Mouse (Mus musculus) adrenal gland, adult 2 months (tissue): ENCODE measurements at regions not wholly inside any gene's neighbourhood (a gene's known extent, or its start where the extent isn't known, plus 50 kb on each side); places are given as distances from the start of the nearest gene placed in this dataset.
"Not testable (repeated sequence)": the region's sequence is repeated elsewhere in the genome, so short reads cannot be mapped to it uniquely, and the experiment has no call there.

ENCODE experiments used
- DNase-seq: peaks from one replicate; pipeline ENCODE4 v3.0.0; 2021

DNA sequence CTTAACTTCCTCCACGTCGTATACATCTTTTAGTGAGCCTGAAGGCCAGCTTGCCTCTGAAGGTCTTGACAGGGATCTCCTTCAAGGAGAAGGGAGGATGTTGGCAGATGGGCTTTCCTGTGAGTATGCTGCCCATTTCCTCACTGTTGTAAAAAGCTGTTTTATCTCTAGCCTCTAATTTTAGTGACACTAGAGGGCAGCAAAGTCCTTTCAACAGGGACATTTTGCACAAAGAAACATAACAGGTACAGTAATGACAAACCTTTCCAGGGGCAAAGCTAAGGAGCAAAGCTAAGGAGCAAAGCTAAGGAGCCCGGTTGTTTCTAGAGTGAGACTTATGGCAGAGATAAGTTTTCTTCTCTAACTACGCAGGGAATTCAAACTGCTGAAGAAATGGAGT lies 59.0 kb upstream of the Kbtbd8 start:
- peak; percentile 7 for DNase-seq

DNA sequence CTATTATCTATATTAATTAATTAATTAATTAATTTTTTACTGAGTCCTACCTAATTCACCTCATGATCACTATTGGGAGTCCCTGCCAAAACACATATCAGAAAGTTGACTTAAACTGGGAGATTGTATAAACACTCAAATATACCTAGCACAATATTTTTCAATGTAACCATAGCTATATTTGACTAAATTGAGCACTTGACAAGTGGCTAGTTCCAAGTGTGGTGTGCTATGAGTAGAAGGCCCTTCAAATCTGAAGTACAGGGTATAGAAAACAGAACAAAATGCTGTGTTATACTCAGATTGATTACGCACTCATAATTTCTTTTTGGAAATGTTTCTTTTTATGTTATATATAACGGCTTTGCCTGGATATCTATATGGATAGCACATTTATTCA lies 60.8 kb upstream of the Kbtbd8 start:
- no peak for DNase-seq

DNA sequence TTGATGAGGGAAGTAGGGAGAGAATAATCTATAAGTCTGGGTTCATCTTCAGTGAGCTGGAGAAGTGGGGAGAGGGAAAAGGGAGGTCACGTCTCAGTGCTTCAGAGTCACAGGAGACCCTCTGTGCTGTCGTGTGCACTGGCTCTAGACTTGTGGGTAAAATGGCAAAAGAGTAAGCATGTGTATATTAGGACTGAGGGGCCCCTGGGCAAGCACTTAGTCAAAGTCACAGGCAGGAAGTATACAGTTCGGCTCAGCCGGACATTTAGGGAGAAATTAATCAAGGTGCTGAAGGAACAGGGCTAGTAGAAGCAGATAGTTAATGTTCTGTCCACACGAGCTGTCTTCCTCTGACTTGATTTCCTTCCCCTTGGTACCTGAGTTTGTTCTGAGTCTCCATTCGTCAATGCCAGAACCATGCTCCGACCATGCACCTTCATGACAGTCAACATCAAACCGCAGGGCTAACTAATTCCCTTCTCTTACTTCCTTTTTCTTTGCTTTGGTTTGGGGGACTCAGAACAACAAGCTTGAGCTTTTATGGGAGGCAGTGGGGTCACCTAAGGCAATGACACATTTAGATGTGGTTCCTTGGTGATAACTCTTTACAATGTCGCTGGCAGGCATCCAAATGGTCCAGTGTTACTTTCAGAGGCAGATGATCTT lies 63.2 kb upstream of the Kbtbd8 start:
- DNase-seq, result no peak

DNA sequence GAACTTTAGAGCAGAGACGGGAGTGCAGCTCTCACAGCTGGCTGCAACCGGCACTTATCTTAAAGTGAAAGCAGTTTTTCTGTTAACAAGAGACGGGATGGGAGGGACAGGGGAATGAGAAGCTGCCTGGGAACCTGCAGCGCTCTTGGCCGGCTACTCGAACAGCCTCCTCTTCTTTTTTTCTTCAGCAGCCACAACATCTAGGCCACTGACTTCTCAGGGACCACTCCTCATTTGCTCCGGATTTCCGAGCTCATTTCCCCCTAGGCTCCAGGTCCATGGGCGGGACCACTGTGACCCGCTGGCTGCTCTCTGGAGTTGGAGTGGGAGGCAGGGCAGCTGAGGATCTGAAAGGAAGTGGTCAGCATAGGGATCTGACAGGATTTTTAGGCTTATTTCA lies 75.7 kb upstream of the Kbtbd8 start:
- DNase-seq, result not testable (repeated sequence)

DNA sequence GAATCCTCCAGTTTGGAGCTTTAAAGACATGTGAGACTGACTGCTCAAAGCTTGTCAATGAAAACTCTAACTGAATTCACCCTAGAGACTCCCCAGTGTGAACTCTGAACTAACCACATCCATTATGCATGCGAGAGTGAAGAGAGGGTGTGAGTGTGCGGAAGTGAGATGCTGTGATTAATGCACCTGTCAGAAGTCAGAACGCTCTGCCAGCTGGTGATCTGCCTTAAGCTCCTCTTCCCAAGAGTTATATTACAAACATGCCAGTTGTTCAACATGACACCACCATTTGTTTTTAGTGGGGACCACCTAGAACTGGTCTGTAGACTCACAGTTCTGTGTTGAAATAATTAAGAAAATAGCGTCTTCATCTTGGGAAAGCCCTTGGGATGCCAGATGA lies 92.8 kb upstream of the Kbtbd8 start:
- no peak for DNase-seq

- DNase-seq, result no peak
Observed at GRCm38 (mm10) chr6:95021724-95022123, 95.3 kb upstream of the Kbtbd8 start.

DNA sequence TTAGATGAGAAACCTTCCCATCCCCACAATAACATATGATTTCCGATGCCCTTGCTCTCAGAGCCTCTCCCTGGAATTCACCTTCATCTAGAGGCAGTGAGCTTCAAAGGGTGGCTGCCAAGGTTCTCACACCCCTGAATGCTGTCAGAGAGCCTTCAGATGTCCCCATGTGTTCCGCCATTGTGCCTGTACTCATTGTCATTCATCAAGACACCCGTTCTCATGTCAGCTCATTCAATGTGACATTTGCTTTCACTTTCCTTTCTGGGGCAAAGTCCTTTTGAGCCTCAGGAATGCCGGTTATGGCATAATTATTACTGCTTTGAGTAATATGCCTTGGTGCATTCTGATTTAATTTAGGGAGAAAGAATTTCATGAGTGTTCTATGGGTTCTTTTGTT lies 99.1 kb upstream of the Kbtbd8 start:
- peak; percentile 9 for DNase-seq

DNA sequence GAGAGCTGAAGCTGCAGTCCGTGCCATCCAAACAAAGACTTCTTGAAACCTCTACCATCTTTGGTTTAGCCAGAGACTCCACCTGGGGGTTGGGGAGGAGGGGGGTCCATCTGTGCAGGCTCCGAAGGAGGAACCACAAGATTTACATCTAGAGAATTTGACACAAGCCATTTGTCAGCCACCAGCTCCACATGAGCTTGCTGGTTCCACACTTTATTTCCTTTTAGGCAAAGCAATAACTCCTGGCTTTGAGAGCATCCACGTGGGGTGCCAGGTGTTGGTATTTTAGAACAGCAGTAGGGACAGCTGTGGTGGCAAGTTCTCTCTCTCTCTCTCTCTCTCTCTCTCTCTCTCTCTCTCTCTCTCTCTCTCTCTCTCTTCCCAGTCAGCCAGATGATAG lies 99.6 kb upstream of the Kbtbd8 start:
- DNase-seq, result no peak

- no peak for DNase-seq
Observed at GRCm38 (mm10) chr6:95013096-95013495, 103.9 kb upstream of the Kbtbd8 start.

GRCm38 (mm10) chr6:95006485-95006884 lies 110.6 kb upstream of the Kbtbd8 start:
- no peak for DNase-seq

GRCm38 (mm10) chr6:95003716-95004115 lies 113.3 kb upstream of the Kbtbd8 start:
- peak; percentile 9 for DNase-seq

DNA sequence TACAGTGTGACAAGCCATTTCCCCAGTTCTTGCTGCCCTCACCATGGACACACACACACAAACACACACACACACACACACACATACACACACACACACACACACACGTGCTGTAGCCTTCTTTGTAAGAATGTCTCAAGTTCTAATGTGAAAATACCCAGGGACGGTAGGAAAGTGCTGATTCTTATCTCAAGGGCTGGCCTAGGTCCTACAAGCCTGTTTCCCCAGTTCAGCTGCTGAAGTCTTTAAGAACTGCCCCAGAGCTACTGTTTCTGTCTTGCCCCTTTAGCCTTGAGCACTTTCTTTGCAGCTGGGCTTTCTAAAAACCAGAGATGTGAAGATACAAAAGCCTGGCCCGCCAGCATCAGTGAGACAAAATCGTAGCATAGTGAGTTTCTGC lies 117.5 kb upstream of the Kbtbd8 start:
- DNase-seq, result peak; percentile 7

- DNase-seq, result peak; percentile 73
Observed at GRCm38 (mm10) chr6:94999002-94999401, 118.0 kb upstream of the Kbtbd8 start.

GRCm38 (mm10) chr6:94998371-94998770 lies 118.7 kb upstream of the Kbtbd8 start:
- no peak for DNase-seq

DNA sequence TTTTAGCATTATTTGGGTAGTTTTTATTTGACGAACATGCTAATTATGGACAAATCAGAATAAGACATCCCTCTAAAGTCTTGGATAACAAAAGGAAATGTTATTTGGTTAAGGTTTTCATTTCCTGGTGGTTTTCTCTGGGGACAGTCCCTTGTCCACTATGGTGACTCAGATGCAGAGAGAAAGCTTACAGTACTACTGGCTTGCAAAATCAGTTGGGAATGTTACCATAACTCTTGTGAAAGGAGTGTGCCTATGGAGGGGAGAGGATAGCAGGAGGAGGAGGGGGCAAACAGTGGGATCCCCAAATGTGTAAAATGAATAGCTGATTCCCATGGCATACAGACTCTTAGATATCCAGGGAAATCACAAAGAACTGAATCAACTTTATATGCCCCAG lies 122.7 kb upstream of the Kbtbd8 start:
- DNase-seq, result no peak

GRCm38 (mm10) chr6:94987427-94987826 lies 129.6 kb upstream of the Kbtbd8 start:
- DNase-seq, result no peak

- DNase-seq, result peak; percentile 15
Observed at GRCm38 (mm10) chr6:94986346-94986745, 130.7 kb upstream of the Kbtbd8 start.

GRCm38 (mm10) chr6:94984411-94984895 lies 132.6 kb upstream of the Kbtbd8 start:
- DNase-seq, result no peak

- no peak for DNase-seq
Observed at GRCm38 (mm10) chr6:94968683-94969082, 148.4 kb upstream of the Kbtbd8 start.

DNA sequence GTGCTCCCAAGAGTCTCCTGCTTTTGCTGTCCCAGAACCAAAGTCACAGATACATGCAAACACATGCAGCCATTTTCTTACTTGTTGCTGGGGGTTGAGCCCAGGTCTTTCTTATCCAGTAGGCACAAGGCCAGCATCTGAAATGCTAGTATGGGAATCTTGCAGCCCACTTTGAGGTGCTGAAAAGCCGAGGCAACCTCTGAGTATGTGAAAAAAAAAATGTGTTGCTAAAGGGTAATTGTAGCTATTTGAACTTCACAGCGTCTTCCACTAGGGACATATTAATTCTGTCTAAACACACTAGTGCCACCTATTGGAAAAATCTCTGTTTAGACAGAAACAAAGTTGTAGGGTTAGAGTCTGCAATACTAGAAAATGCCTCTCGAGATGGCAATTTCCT lies 150.1 kb upstream of the Kbtbd8 start:
- no peak for DNase-seq

DNA sequence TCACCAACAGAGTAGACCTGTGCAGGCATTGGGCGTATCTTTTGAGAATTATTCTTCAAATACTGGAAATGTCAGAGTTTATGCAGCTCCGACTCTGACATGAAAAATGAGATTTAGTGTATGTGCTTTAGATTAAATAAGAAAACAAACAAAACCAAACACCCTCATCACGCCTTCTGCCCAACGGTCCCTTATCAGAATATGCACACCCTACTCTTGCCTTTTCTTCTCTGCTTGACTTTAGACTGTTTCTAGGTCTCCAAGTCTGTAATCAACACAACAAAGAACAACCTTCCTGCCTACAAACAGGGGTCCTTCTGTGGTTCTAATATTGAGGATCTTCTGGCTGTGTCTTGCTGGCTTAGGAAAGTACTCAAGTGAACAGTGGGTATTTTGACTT lies 153.8 kb upstream of the Kbtbd8 start:
- no peak for DNase-seq

DNA sequence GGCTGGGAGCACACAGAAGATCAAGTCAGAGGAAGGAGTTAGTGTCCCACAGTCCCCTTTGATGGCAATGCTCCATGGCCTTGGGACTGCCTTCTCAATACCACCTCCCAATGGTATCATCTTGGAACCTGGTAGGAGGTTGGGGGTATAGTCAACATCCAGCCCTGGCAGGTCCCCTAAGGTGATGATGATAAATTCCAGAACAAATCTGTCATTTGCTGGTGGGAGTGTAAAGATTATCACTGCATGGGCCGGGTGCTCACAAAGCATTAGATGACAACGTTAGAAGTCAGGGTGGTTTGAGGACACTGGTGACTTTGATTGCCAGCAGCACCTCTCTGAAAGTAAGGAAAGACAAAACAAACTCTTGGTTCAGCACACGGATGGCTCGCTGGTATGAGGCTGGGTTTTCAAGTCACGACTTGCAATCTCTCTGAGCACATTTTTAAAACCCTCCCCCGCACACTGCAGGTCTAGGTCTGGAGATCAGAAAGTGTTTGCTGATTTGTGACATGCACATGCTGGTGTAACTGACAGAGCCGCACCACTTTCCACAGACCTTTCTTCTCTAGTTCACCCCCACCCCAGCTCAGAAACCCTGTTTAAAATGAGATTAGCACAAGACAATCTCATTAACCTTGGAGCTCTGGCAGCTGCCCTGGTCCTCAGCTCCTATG lies 154.5 kb upstream of the Kbtbd8 start:
- DNase-seq, result no peak

GRCm38 (mm10) chr6:94961821-94962220 lies 155.2 kb upstream of the Kbtbd8 start:
- DNase-seq, result no peak

DNA sequence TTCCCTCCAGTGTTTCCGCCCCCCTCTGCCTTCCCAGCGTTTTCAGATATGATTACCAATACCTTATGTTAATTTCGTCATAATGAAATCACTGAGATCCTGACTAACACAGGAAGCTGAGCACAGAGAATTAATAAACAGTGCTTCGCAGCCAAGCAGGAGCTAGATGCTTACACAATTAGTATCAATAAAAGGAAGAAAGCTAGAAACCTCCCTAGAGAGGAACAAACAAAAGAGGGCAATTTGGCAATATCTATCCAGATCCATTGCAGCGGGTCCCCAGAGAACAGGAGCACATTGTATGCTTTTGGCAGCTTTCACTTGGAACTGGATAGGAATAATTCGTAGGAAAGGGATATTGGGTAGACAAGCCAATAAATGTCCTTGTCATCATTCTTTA lies 159.1 kb upstream of the Kbtbd8 start:
- no peak for DNase-seq
